Mouse (Mus musculus): ENCODE results near the gene 4922502D21Rik. TPM values are rescaled to one million over a fixed set of nuclear protein-coding genes. Genes with fewer than 3 reads are reported as not detected.

Gene 4922502D21Rik
- polyA plus RNA-seq, 1 experiment from 2014 or later = not detected

GRCm38 (mm10) chr6:129275624-129276203 lies 55.9 kb downstream of the 4922502D21Rik start:
- ATAC-seq (ENCODE audit: insufficient read depth) (no peak), DNase-seq (no peak)
- 59% methylated on average over 3 of the region's 3 CpGs for WGBS
- Histone ChIP-seq H3K4me3 (ENCODE audit: low read depth, low read length) (no peak overlapping the region), H3K36me3 (ENCODE audit: insufficient read depth) (no peaks in the 10 kb centered on the region), H3K27me3 (ENCODE audit: insufficient read depth, low read length) (no peaks in the 10 kb centered on the region), H3K4me1 (ENCODE audit: insufficient read depth) (no peaks in the 10 kb centered on the region), H3K27ac (ENCODE audit: low read depth) (no peak overlapping the region), H3K4me2 (no peak overlapping the region), H3K9ac (no peak overlapping the region), H3K9me3 (ENCODE audit: low read depth, low read length) (no peaks in the 10 kb centered on the region)
- no peak for TF ChIP-seq CTCF (IDR thresholded peaks at IDR 0.05; ENCODE audit: low read depth)

- TF ChIP-seq CTCF (IDR thresholded peaks at IDR 0.05; ENCODE audit: low read depth) = no peak
- no peaks in the 10 kb centered on the region for H3K27me3 ChIP-seq (ENCODE audit: insufficient read depth, low read length)
- DNase-seq = no peak
- H3K4me1 ChIP-seq (ENCODE audit: insufficient read depth) = no peaks in the 10 kb centered on the region
- H3K36me3 ChIP-seq (ENCODE audit: insufficient read depth) = no peaks in the 10 kb centered on the region
- no peaks in the 10 kb centered on the region for H3K9me3 ChIP-seq (ENCODE audit: low read depth, low read length)
- 63% methylated on average over 9 of the region's 9 CpGs for WGBS
- H3K4me3 ChIP-seq (ENCODE audit: low read depth, low read length) = no peak within 1 kb of the TSS
- H3K4me2 ChIP-seq = no peak within 1 kb of the TSS
- H3K27ac ChIP-seq (ENCODE audit: low read depth) = no peak within 1 kb of the TSS
- ATAC-seq (ENCODE audit: insufficient read depth) = no peak
- no peak within 1 kb of the TSS for H3K9ac ChIP-seq
These were observed 56.4 kb downstream of the 4922502D21Rik start, which contains the start of gene Cd69 for GRCm38 (mm10) chr6:129275220-129275619. Cd69 (minus strand) TSS chr6:129275436.

- Histone ChIP-seq H3K27ac (ENCODE audit: low read depth) (no peak overlapping the region), H3K9me3 (ENCODE audit: low read depth, low read length) (no peaks in the 10 kb centered on the region)
- 77% methylated on average over 2 of the region's 2 CpGs for WGBS
These were observed 57.1 kb downstream of the 4922502D21Rik start for GRCm38 (mm10) chr6:129274476-129274875.

GRCm38 (mm10) chr6:129273662-129274061 lies 57.9 kb downstream of the 4922502D21Rik start:
- H3K4me1 ChIP-seq (ENCODE audit: insufficient read depth) = no peaks in the 10 kb centered on the region
- 72% methylated on average over 3 of the region's 3 CpGs for WGBS
- H3K9me3 ChIP-seq (ENCODE audit: low read depth, low read length) = no peaks in the 10 kb centered on the region
- DNase-seq (no peak), ATAC-seq (ENCODE audit: insufficient read depth) (no peak)
- H3K4me2 ChIP-seq = no peak overlapping the region
- no peak overlapping the region for H3K27ac ChIP-seq (ENCODE audit: low read depth)
- H3K9ac ChIP-seq = no peak overlapping the region
- no peaks in the 10 kb centered on the region for H3K27me3 ChIP-seq (ENCODE audit: insufficient read depth, low read length)
- no peaks in the 10 kb centered on the region for H3K36me3 ChIP-seq (ENCODE audit: insufficient read depth)
- no peak for TF ChIP-seq CTCF (IDR thresholded peaks at IDR 0.05; ENCODE audit: low read depth)
- no peak overlapping the region for H3K4me3 ChIP-seq (ENCODE audit: low read depth, low read length)

More at GRCm38 (mm10) chr6:129274476-129274875, 57.1 kb downstream of the 4922502D21Rik start:
- Histone ChIP-seq H3K4me1 (ENCODE audit: insufficient read depth) (no peaks in the 10 kb centered on the region), H3K4me2 (no peak overlapping the region), H3K9ac (no peak overlapping the region), H3K4me3 (ENCODE audit: low read depth, low read length) (no peak overlapping the region), H3K27me3 (ENCODE audit: insufficient read depth, low read length) (no peaks in the 10 kb centered on the region), H3K36me3 (ENCODE audit: insufficient read depth) (no peaks in the 10 kb centered on the region)
- ATAC-seq (ENCODE audit: insufficient read depth) = no peak
- no peak for TF ChIP-seq CTCF (IDR thresholded peaks at IDR 0.05; ENCODE audit: low read depth)
- DNase-seq = no peak

Other genes starting within 250 kb of the 4922502D21Rik start
- gene Clec2e, start 230.9 kb downstream of the 4922502D21Rik start, polyA plus RNA-seq (2014; fragmentation: Nextera tagmentation; extraction: Ambion mirVana) = not detected in 2 replicates
- gene Clec2d, start 151.2 kb downstream of the 4922502D21Rik start, polyA plus RNA-seq (2014; fragmentation: Nextera tagmentation; extraction: Ambion mirVana) = 0.51 and 0.59 TPM in 2 replicates
- gene Cd69, start 56.4 kb downstream of the 4922502D21Rik start, polyA plus RNA-seq (2014; fragmentation: Nextera tagmentation; extraction: Ambion mirVana) = not detected in 2 replicates
- 2.7 and 2.8 TPM in 2 replicates for gene Clec12a, start 10.9 kb upstream of the 4922502D21Rik start, polyA plus RNA-seq (2014; fragmentation: Nextera tagmentation; extraction: Ambion mirVana)
- gene Clec12b, start 54.1 kb upstream of the 4922502D21Rik start, polyA plus RNA-seq (2014; fragmentation: Nextera tagmentation; extraction: Ambion mirVana) = 0.12 and 0.20 TPM in 2 replicates
- 3.7 and 5.0 TPM in 2 replicates for gene Clec1b, start 65.5 kb upstream of the 4922502D21Rik start, polyA plus RNA-seq (2014; fragmentation: Nextera tagmentation; extraction: Ambion mirVana)
- gene Clec9a, start 77.1 kb upstream of the 4922502D21Rik start, polyA plus RNA-seq (2014; fragmentation: Nextera tagmentation; extraction: Ambion mirVana) = 0.87 and 1.1 TPM in 2 replicates
- gene Clec1a, start 120.2 kb upstream of the 4922502D21Rik start, polyA plus RNA-seq (2014; fragmentation: Nextera tagmentation; extraction: Ambion mirVana) = 13.7 and 15.2 TPM in 2 replicates
- gene Olr1, start 175.4 kb upstream of the 4922502D21Rik start, polyA plus RNA-seq (2014; fragmentation: Nextera tagmentation; extraction: Ambion mirVana) = 0.18 and 0.21 TPM in 2 replicates
- gene Tmem52b, start 180.8 kb upstream of the 4922502D21Rik start, polyA plus RNA-seq (2014; fragmentation: Nextera tagmentation; extraction: Ambion mirVana) = 0.47 and 0.55 TPM in 2 replicates
- 12.4 and 12.5 TPM in 2 replicates for gene Gabarapl1, start 201.4 kb upstream of the 4922502D21Rik start, polyA plus RNA-seq (2014; fragmentation: Nextera tagmentation; extraction: Ambion mirVana)
- not detected in 2 replicates for gene Klre1, start 246.1 kb upstream of the 4922502D21Rik start, polyA plus RNA-seq (2014; fragmentation: Nextera tagmentation; extraction: Ambion mirVana)

Data from lung, embryonic 14.5 days (tissue).